Mouse (Mus musculus): ENCODE results near the gene Tlcd1.

Tlcd1 gene

GRCm38 (mm10) chr11:78205361-78206206 lies 29.1 kb downstream of the Tlcd1 start:
- DNase-seq = no peak

- no peak for DNase-seq
Measured at GRCm38 (mm10) chr11:78207190-78207589, 30.7 kb downstream of the Tlcd1 start.

GRCm38 (mm10) chr11:78209886-78210285 lies 33.4 kb downstream of the Tlcd1 start:
- DNase-seq = no peak

GRCm38 (mm10) chr11:78210615-78211014 lies 34.1 kb downstream of the Tlcd1 start:
- no peak for DNase-seq

GRCm38 (mm10) chr11:78211513-78211912 lies 35.0 kb downstream of the Tlcd1 start:
- no peak for DNase-seq

- no peak for DNase-seq
Measured at GRCm38 (mm10) chr11:78213086-78213817, 36.7 kb downstream of the Tlcd1 start.

- no peak for DNase-seq
Measured at GRCm38 (mm10) chr11:78215709-78216317, 39.3 kb downstream of the Tlcd1 start.

GRCm38 (mm10) chr11:78223586-78223985 lies 47.1 kb downstream of the Tlcd1 start:
- DNase-seq = no peak

Data from right cerebral cortex, postnatal 14 days (tissue).